Mouse (Mus musculus) brown adipose tissue, adult 24 weeks (tissue): Measurements from ENCODE around the gene Psmb3. TPM values are rescaled to one million over a fixed set of nuclear protein-coding genes. Genes with fewer than 3 reads are reported as not detected.

Experiments
- H3K27ac ChIP-seq: fragments of 200-500 bp; replicated peaks from 2 replicates; pipeline ENCODE4 v1.5.1; 2012; ENCODE audit warnings: low read depth, mild to moderate bottlenecking, low read length
- H3K4me1 ChIP-seq: fragments of 200-500 bp; 2 replicates; pipeline ENCODE4 v1.6.1; 2012; ENCODE audit warnings: low read length, mixed read lengths; ENCODE audit not compliant: control insufficient read depth, insufficient read depth, insufficient read length
- H3K4me3 ChIP-seq: fragments of 200-500 bp; 2 replicates; pipeline ENCODE4 v1.5.1; 2012; ENCODE audit warnings: low read depth, mild to moderate bottlenecking, low read length, moderate library complexity; ENCODE audit not compliant: insufficient read depth
- polyA plus RNA-seq: library from polyadenylated mRNA; stranded (reverse); fragments of >200 nt; gene quantifications from 2 replicates; pipeline ENCODE4 v1.2.4, GENCODE M21; 2012; ENCODE audit not compliant: missing spikeins, insufficient read depth, insufficient read length

The Psmb3 gene
- polyA plus RNA-seq, 1 experiment: 364 TPM

- no peak overlapping the region for H3K27ac ChIP-seq
- H3K4me3 ChIP-seq: no peak overlapping the region
Observed at GRCm38 (mm10) chr11:97677842-97678241, 25.4 kb upstream of the Psmb3 start.

GRCm38 (mm10) chr11:97678301-97678700 lies 24.9 kb upstream of the Psmb3 start:
- H3K4me1 ChIP-seq: no peaks in the 10 kb centered on the region
- no peak overlapping the region for H3K4me3 ChIP-seq
- H3K27ac ChIP-seq: no peak overlapping the region

More at GRCm38 (mm10) chr11:97677842-97678241, 25.4 kb upstream of the Psmb3 start:
- no peaks in the 10 kb centered on the region for H3K4me1 ChIP-seq

GRCm38 (mm10) chr11:97680430-97680829 lies 22.8 kb upstream of the Psmb3 start:
- H3K27ac ChIP-seq: no peak overlapping the region
- no peak overlapping the region for H3K4me3 ChIP-seq
- H3K4me1 ChIP-seq: peaks cover 7% of the 10 kb centered on the region; the same call in 1 of the 2 replicates

GRCm38 (mm10) chr11:97682504-97683055 lies 20.6 kb upstream of the Psmb3 start:
- no peak overlapping the region for H3K27ac ChIP-seq
- no peak overlapping the region for H3K4me3 ChIP-seq
- peaks cover 7% of the 10 kb centered on the region; the same call in 1 of the 2 replicates for H3K4me1 ChIP-seq

- no peak overlapping the region for H3K4me3 ChIP-seq
- peaks cover 7% of the 10 kb centered on the region; the same call in 1 of the 2 replicates for H3K4me1 ChIP-seq
- H3K27ac ChIP-seq: peak overlapping the region; percentile 6
Observed at GRCm38 (mm10) chr11:97684063-97684680, 19.0 kb upstream of the Psmb3 start.

DNA sequence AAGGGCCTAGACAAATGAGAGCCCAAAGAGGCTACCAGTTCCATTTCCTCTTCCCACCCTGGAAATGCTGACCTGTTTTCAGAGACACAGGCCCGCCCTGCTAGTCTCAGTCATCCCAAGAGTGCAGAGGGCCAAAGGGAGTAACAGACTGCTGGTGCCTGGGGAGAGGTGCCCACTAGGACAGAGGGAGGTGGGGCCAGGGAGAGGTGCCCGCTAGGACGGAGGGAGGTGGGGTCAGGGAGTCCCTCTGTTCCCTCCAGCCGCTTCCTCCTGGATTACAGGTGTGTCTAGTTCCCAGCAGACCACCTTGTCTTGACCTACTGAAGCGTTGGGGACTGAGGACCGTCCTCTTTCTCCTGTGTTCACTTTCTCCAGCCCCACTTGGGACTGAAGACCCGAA lies 18.4 kb upstream of the Psmb3 start:
- Histone ChIP-seq H3K4me1 (peaks cover 7% of the 10 kb centered on the region; the same call in 1 of the 2 replicates), H3K27ac (peak overlapping the region; percentile 6), H3K4me3 (no peak overlapping the region)

- H3K4me3 ChIP-seq: peak within 1 kb of the TSS; percentile 66
- H3K27ac ChIP-seq: peak within 1 kb of the TSS; percentile 95
- peaks cover 7% of the 10 kb centered on the region; the same call in 1 of the 2 replicates for H3K4me1 ChIP-seq
Observed at GRCm38 (mm10) chr11:97685613-97686321, 17.4 kb upstream of the Psmb3 start, which contains the start of gene Cisd3. Cisd3 (plus strand) TSS chr11:97685826.

GRCm38 (mm10) chr11:97686322-97686908 lies 16.8 kb upstream of the Psmb3 start:
- peak overlapping the region; percentile 66 for H3K4me3 ChIP-seq
- peaks cover 7% of the 10 kb centered on the region; the same call in 1 of the 2 replicates for H3K4me1 ChIP-seq
- H3K27ac ChIP-seq: peak overlapping the region; percentile 95

DNA sequence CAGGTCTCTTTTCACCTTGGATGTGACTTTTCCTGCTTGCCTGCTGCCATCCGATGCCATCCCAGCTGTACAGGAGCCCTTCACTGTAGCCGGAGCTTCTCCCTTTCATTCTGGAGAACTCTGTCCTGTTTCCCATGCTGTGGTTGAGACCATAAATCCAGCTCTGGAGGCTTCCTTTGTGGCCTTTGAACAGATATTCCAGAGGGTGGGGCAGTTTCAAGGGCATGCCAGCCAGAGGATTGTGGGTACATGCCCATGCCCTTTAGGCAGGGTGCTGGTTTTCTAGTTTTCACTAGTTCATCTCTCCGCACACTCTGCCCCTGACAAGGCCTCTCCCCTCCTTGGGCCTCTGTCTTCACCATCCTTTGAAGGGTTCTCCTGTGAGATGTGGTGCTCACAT lies 16.1 kb upstream of the Psmb3 start:
- Histone ChIP-seq H3K4me3 (peak overlapping the region; percentile 66), H3K27ac (peak overlapping the region; percentile 95), H3K4me1 (peaks cover 7% of the 10 kb centered on the region; the same call in 1 of the 2 replicates)

DNA sequence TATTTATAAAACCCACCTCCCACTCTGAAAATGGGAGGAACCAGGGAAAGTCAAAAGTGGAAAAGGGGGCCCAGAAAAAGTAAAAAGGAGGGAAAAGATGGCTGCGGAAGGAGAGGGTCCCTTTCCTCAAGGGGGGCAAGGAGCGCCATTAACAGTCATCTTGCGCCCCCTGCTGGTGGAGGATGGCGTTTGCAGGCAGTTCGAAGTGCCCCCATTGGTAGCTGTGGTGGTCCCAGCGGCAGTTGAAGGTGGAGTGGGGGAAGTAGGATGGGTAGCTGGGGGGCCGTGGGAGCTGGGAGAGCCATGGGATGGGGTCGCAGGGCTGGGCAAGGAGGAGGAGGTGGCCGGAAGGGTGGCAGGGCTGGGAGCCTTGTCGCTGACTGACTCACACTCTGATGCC lies 13.3 kb upstream of the Psmb3 start:
- peaks cover 1% of the 10 kb centered on the region; the same call in 1 of the 2 replicates for H3K4me1 ChIP-seq
- H3K4me3 ChIP-seq: no peak overlapping the region
- no peak overlapping the region for H3K27ac ChIP-seq

GRCm38 (mm10) chr11:97694435-97694834 lies 8.8 kb upstream of the Psmb3 start:
- no peaks in the 10 kb centered on the region; the same call in 1 of the 2 replicates for H3K4me1 ChIP-seq
- no peak overlapping the region for H3K27ac ChIP-seq
- H3K4me3 ChIP-seq: no peak overlapping the region

- H3K27ac ChIP-seq: no peak overlapping the region
- no peak overlapping the region for H3K4me3 ChIP-seq
- no peaks in the 10 kb centered on the region; the same call in 1 of the 2 replicates for H3K4me1 ChIP-seq
Observed at GRCm38 (mm10) chr11:97694921-97695711, 8.1 kb upstream of the Psmb3 start.

- H3K4me3 ChIP-seq: no peak overlapping the region
Observed at GRCm38 (mm10) chr11:97695712-97696401, 7.3 kb upstream of the Psmb3 start.

GRCm38 (mm10) chr11:97696669-97697068 lies 6.5 kb upstream of the Psmb3 start:
- H3K4me3 ChIP-seq: no peak overlapping the region
- H3K4me1 ChIP-seq: peaks cover 5% of the 10 kb centered on the region
- H3K27ac ChIP-seq: no peak overlapping the region

More at GRCm38 (mm10) chr11:97695712-97696401, 7.3 kb upstream of the Psmb3 start:
- no peak overlapping the region for H3K27ac ChIP-seq
- H3K4me1 ChIP-seq: peaks cover under 1% of the 10 kb centered on the region
